In the genomic region with DNA sequence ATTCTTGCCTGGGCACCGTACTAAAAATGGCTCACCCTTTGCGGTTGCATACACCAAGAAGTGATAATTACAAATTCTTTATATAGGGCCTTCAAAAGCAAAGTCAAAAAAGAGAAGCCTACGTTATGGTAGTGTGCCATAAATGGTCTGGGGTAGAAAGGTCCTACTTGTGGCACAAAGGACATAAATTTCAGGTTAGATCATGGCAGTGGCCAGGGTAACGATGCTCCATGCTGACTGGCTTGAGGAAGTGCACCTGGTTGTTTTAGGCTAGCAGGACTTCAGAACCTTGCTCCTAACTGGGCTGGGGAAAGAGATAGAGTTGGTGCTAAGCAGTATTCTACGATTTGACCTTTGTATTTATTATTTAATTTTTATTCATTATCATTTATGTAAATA, we compare ENCODE assay signal across 8 mouse cellular contexts. TPM values are rescaled to one million over a fixed set of nuclear protein-coding genes. Genes with fewer than 3 reads are reported as not detected.
A peak's percentile ranks its signal among the peaks of the same experiment; 100 is the strongest.
DNase-seq lines count a peak whose midpoint lies in the region; ATAC-seq lines count a peak whose summit lies in the region.

No protein-coding gene starts in this region.

- peaks cover 38% of the 10 kb centered on the region for H3K36me3 ChIP-seq in kidney, embryonic 15.5 days
- peaks cover 12% of the 10 kb centered on the region for H3K36me3 ChIP-seq in embryonic facial prominence, embryonic 12.5 days
- peaks cover 13% of the 10 kb centered on the region for H3K36me3 ChIP-seq in midbrain, embryonic 15.5 days (replicated peaks)

- WGBS in kidney, embryonic 15.5 days, result 17% methylated on average over 5 of the region's 5 CpGs
- 48% methylated on average over 5 of the region's 5 CpGs for WGBS in embryonic facial prominence, embryonic 12.5 days
- WGBS in midbrain, embryonic 15.5 days, result 36% methylated on average over 5 of the region's 5 CpGs

- H3K27me3 ChIP-seq in kidney, embryonic 15.5 days, result no peaks in the 10 kb centered on the region
- no peaks in the 10 kb centered on the region for H3K27me3 ChIP-seq in embryonic facial prominence, embryonic 12.5 days
- H3K27me3 ChIP-seq in midbrain, embryonic 15.5 days (replicated peaks), result no peaks in the 10 kb centered on the region

- peaks cover 8% of the 10 kb centered on the region; the same call in 1 of the 2 replicates for H3K4me1 ChIP-seq in kidney, embryonic 15.5 days
- 0 out of 2 replicates have a peak, but pooled peaks cover 2% of the 10 kb centered on the region for H3K4me1 ChIP-seq in embryonic facial prominence, embryonic 12.5 days
- peaks cover 17% of the 10 kb centered on the region for H3K4me1 ChIP-seq in midbrain, embryonic 15.5 days

- H3K4me3 ChIP-seq in kidney, embryonic 15.5 days (replicated peaks), result peak overlapping the region; percentile 73
- peak overlapping the region; percentile 69 for H3K4me3 ChIP-seq in embryonic facial prominence, embryonic 12.5 days
- H3K4me3 ChIP-seq in midbrain, embryonic 15.5 days, result peak overlapping the region; percentile 94

- H3K27ac ChIP-seq in kidney, embryonic 15.5 days, result peak overlapping the region; percentile 97; the same call in 1 of the 2 replicates
- peak overlapping the region; percentile 89; the same call in 1 of the 2 replicates for H3K27ac ChIP-seq in embryonic facial prominence, embryonic 12.5 days
- peak overlapping the region; percentile 87 for H3K27ac ChIP-seq in midbrain, embryonic 15.5 days

- peak overlapping the region; percentile 60 for H3K4me2 ChIP-seq in kidney, embryonic 15.5 days
- H3K4me2 ChIP-seq in embryonic facial prominence, embryonic 12.5 days (replicated peaks), result peak overlapping the region; percentile 54
- H3K4me2 ChIP-seq in midbrain, embryonic 15.5 days, result peak overlapping the region; percentile 86

- no peaks in the 10 kb centered on the region for H3K9me3 ChIP-seq in kidney, embryonic 15.5 days (replicated peaks)
- no peaks in the 10 kb centered on the region for H3K9me3 ChIP-seq in embryonic facial prominence, embryonic 12.5 days
- no peaks in the 10 kb centered on the region for H3K9me3 ChIP-seq in midbrain, embryonic 15.5 days

- H3K9ac ChIP-seq in kidney, embryonic 15.5 days, result peak overlapping the region; percentile 71
- peak overlapping the region; percentile 74; the same call in 1 of the 2 replicates for H3K9ac ChIP-seq in embryonic facial prominence, embryonic 12.5 days
- peak overlapping the region; percentile 86 for H3K9ac ChIP-seq in midbrain, embryonic 15.5 days

- peak; percentile 44 for ATAC-seq in kidney, embryonic 15.5 days (replicated peaks; ENCODE audit: low FRiP score)
- peak; percentile 23; the same call in 1 of the 2 replicates for ATAC-seq in embryonic facial prominence, embryonic 12.5 days (ENCODE audit: insufficient number of reproducible peaks, insufficient read depth, low FRiP score, low TSS enrichment)
- peak; percentile 9 for ATAC-seq in inflammation-experienced regulatory T-cells, adult 6 months
- peak; percentile 72 for ATAC-seq in midbrain, embryonic 15.5 days (replicated peaks)

- DNase-seq in kidney, adult 9 months, result no peak
- no peak for DNase-seq in adrenal gland, postnatal 10 days
- no peak for DNase-seq in spleen, postnatal 4 days (ENCODE audit: low spot score in 2 of 2)
- no peak for DNase-seq in layer of hippocampus, adult 9-10 months (ENCODE audit: low spot score)

RNA-seq across cellular contexts. Expression of a gene that starts 0.4 kb away (rescaled TPM):
- 100 and 104 TPM in 2 replicates for polyA plus RNA-seq in kidney, embryonic 15.5 days (2015; fragmentation: Nextera tagmentation; extraction: Ambion mirVana)
- 77.2 and 77.7 TPM in 2 replicates for polyA plus RNA-seq in embryonic facial prominence, embryonic 12.5 days (2016; fragmentation: Nextera tagmentation; extraction: Ambion mirVana)
- 10 to 100 TPM; 28.0 to 37.5 (median 37.5) TPM for polyA plus RNA-seq in inflammation-experienced regulatory T-cells, adult 6 months (2017; shearing (Covaris generic))
- polyA plus RNA-seq in midbrain, embryonic 15.5 days (2015; fragmentation: Nextera tagmentation; extraction: Ambion mirVana), result 42.5 and 49.2 TPM in 2 replicates
- total RNA-seq in adrenal gland, postnatal 10 days (2021), result 10 to 100 TPM; 88.7 to 94.6 TPM

RNA-seq across cellular contexts. Expression of a gene that starts 46.0 kb away (rescaled TPM):
- polyA plus RNA-seq in kidney, embryonic 15.5 days (2015; fragmentation: Nextera tagmentation; extraction: Ambion mirVana), result 43.6 and 45.7 TPM in 2 replicates
- 58.4 and 61.1 TPM in 2 replicates for polyA plus RNA-seq in embryonic facial prominence, embryonic 12.5 days (2016; fragmentation: Nextera tagmentation; extraction: Ambion mirVana)
- 10 to 100 TPM; 10.8 to 14.7 (median 11.7) TPM for polyA plus RNA-seq in inflammation-experienced regulatory T-cells, adult 6 months (2017; shearing (Covaris generic))
- polyA plus RNA-seq in midbrain, embryonic 15.5 days (2015; fragmentation: Nextera tagmentation; extraction: Ambion mirVana), result 62.6 and 65.1 TPM in 2 replicates
- total RNA-seq in adrenal gland, postnatal 10 days (2021), result 10 to 100 TPM; 62.0 to 63.9 TPM

Comparison
In these comparisons a context has a peak if more than half of its experiments do, and no peak if none do; other contexts are left out.
1. ATAC-seq: peak in every context shown above with its lines; median percentile 72 in midbrain, embryonic 15.5 days; 44 in kidney, embryonic 15.5 days; 23 in embryonic facial prominence, embryonic 12.5 days; 9 in inflammation-experienced regulatory T-cells, adult 6 months.